Mouse (Mus musculus): Measurements from ENCODE around the gene Rgs3.

- TF ChIP-seq CTCF (conservative IDR thresholded peaks at IDR 0.05; ENCODE audit: insufficient read depth, insufficient read length, low read depth, low read length) (no peak), POLR2A (IDR thresholded peaks at IDR 0.05; ENCODE audit: low read depth, low read length) (no peak)
Measured at GRCm38 (mm10) chr4:62711159-62711558, 151.5 kb downstream of the Rgs3 start.

All from kidney, adult 2 months (tissue).